Mouse (Mus musculus): ENCODE data around the gene Gm45713.
A peak's percentile ranks its signal among the peaks of the same experiment; 100 is the strongest.
"Not testable (repeated sequence)": the region's sequence is repeated elsewhere in the genome, so short reads cannot be mapped to it uniquely, and the experiment has no call there.

Gm45713 gene

GRCm38 (mm10) chr7:45098541-45099240 is 37.3 kb downstream of the Gm45713 start:
- no peak for DNase-seq (ENCODE audit: low spot score in 2 of 2)

GRCm38 (mm10) chr7:45097479-45097878 is 38.6 kb downstream of the Gm45713 start:
- no peak for DNase-seq (ENCODE audit: low spot score in 2 of 2)

- DNase-seq (ENCODE audit: low spot score in 2 of 2): not testable (repeated sequence)
Measured at GRCm38 (mm10) chr7:45095965-45096364, 40.1 kb downstream of the Gm45713 start.

GRCm38 (mm10) chr7:45095367-45095766 is 40.7 kb downstream of the Gm45713 start:
- DNase-seq (ENCODE audit: low spot score in 2 of 2): no peak

GRCm38 (mm10) chr7:45094121-45094520 is 41.9 kb downstream of the Gm45713 start:
- DNase-seq (ENCODE audit: low spot score in 2 of 2): no peak

GRCm38 (mm10) chr7:45093516-45093905 is 42.5 kb downstream of the Gm45713 start:
- no peak for DNase-seq (ENCODE audit: low spot score in 2 of 2)

GRCm38 (mm10) chr7:45092828-45093515 is 43.1 kb downstream of the Gm45713 start:
- DNase-seq (ENCODE audit: low spot score in 2 of 2): no peak

GRCm38 (mm10) chr7:45092048-45092447 is 44.0 kb downstream of the Gm45713 start, which contains the start of gene Rcn3:
Gene Rcn3, minus strand, starts transcription at chr7:45092221.
- no peak for DNase-seq (ENCODE audit: low spot score in 2 of 2)

- no peak for DNase-seq (ENCODE audit: low spot score in 2 of 2)
Measured at GRCm38 (mm10) chr7:45091001-45091990, 44.7 kb downstream of the Gm45713 start.

GRCm38 (mm10) chr7:45090251-45090977 is 45.6 kb downstream of the Gm45713 start:
- no peak for DNase-seq (ENCODE audit: low spot score in 2 of 2)

GRCm38 (mm10) chr7:45088597-45088996 is 47.4 kb downstream of the Gm45713 start:
- DNase-seq (ENCODE audit: low spot score in 2 of 2): no peak

- DNase-seq (ENCODE audit: low spot score in 2 of 2): no peak
Measured at GRCm38 (mm10) chr7:45086084-45086483, 49.9 kb downstream of the Gm45713 start.

- DNase-seq (ENCODE audit: low spot score in 2 of 2): no peak
Measured at GRCm38 (mm10) chr7:45083300-45083890, 52.6 kb downstream of the Gm45713 start.

GRCm38 (mm10) chr7:45082401-45083299 is 53.4 kb downstream of the Gm45713 start:
- DNase-seq (ENCODE audit: low spot score in 2 of 2): no peak

- no peak for DNase-seq (ENCODE audit: low spot score in 2 of 2)
Measured at GRCm38 (mm10) chr7:45081016-45081415, 55.0 kb downstream of the Gm45713 start.

- peak; percentile 70 to 81 for DNase-seq (ENCODE audit: low spot score in 2 of 2)
Measured at GRCm38 (mm10) chr7:45079856-45080255, 56.2 kb downstream of the Gm45713 start.

- no peak for DNase-seq (ENCODE audit: low spot score in 2 of 2)
Measured at GRCm38 (mm10) chr7:45078513-45078912, 57.5 kb downstream of the Gm45713 start.

- no peak for DNase-seq (ENCODE audit: low spot score in 2 of 2)
Measured at GRCm38 (mm10) chr7:45077829-45078228, 58.2 kb downstream of the Gm45713 start.

- no peak for DNase-seq (ENCODE audit: low spot score in 2 of 2)
Measured at GRCm38 (mm10) chr7:45077322-45077721, 58.7 kb downstream of the Gm45713 start.

GRCm38 (mm10) chr7:45076501-45076900 is 59.5 kb downstream of the Gm45713 start:
- no peak for DNase-seq (ENCODE audit: low spot score in 2 of 2)

Measured in right cerebral cortex, postnatal 36 days (tissue).